Comparison of ENCODE assay signal across 17 mouse cellular contexts in genomic region chr3:24463941-24464340, GRCm38 (mm10).
"Had no signal": no experiment of that assay in that cellular context is flagged by ENCODE, and none has a peak within 500 bp of the region (broad histone marks: within the 10 kb centered on the region; RNA-seq: fewer than 3 reads in every experiment).

No protein-coding gene starts in this region.

- H3K4me3 ChIP-seq: limb, embryonic 15.5 days; liver, embryonic 12.5 days; midbrain, embryonic 10.5 days; myocyte; neural tube, embryonic 15.5 days; stomach, embryonic 15.5 days had no signal

- DNase-seq: kidney, adult 11 months; kidney, adult 9 months; kidney, postnatal 36 days; lung, embryonic 14.5 days; lung, postnatal 10 days; lung, postnatal 4 days; midbrain, embryonic 14.5 days; right cerebral cortex, postnatal 4 days; spleen, adult 18-20 months; thymus, postnatal 36 days had no signal

- H3K27ac ChIP-seq: kidney, postnatal 0 days; limb, embryonic 15.5 days; liver, embryonic 12.5 days; midbrain, embryonic 10.5 days; neural tube, embryonic 15.5 days; stomach, embryonic 15.5 days had no signal
